Mouse (Mus musculus) heart, embryonic 11.5 days (tissue): ENCODE measurements at regions not wholly inside any gene's neighbourhood (a gene's known extent, or its start where the extent isn't known, plus 50 kb on each side); places are given as distances from the start of the nearest gene placed in this dataset.

Source experiments
- ATAC-seq: fragments of 200-750 bp; cut with Nextera tagmentation; replicated peaks from 2 replicates; pipeline ENCODE4 v1.8.0; 2017; ENCODE audit warnings: moderate library complexity; ENCODE audit not compliant: insufficient number of reproducible peaks, low FRiP score, low TSS enrichment
- H3K27ac ChIP-seq: fragments of 300-500 bp; sonication (generic); 2 replicates; pipeline ENCODE4 v1.5.1; 2014; ENCODE audit warnings: mild to moderate bottlenecking, low read depth, low read length
- H3K27me3 ChIP-seq: fragments of 300-500 bp; sonication (generic); 2 replicates; pipeline ENCODE4 v1.6.1; 2014; ENCODE audit warnings: mild to moderate bottlenecking, low read length, mixed read lengths; ENCODE audit not compliant: control insufficient read depth, insufficient read depth
- H3K36me3 ChIP-seq: fragments of 300-500 bp; sonication (generic); 2 replicates; pipeline ENCODE4 v1.6.1; 2014; ENCODE audit warnings: mild to moderate bottlenecking, low read length, moderate library complexity, mixed read lengths; ENCODE audit not compliant: control insufficient read depth, insufficient read depth
- H3K4me1 ChIP-seq: fragments of 300-500 bp; sonication (generic); 2 replicates; pipeline ENCODE4 v1.6.1; 2014; ENCODE audit warnings: low read length; ENCODE audit not compliant: control insufficient read depth, insufficient read depth
- H3K4me2 ChIP-seq: fragments of 300-500 bp; sonication (generic); 2 replicates; pipeline ENCODE4 v1.6.1; 2014; ENCODE audit warnings: mild to moderate bottlenecking, moderate library complexity
- H3K4me3 ChIP-seq: fragments of 300-500 bp; sonication (generic); 2 replicates; pipeline ENCODE4 v1.5.1; 2014; ENCODE audit warnings: low read depth, low read length
- H3K9ac ChIP-seq: fragments of 300-500 bp; sonication (generic); 2 replicates; pipeline ENCODE4 v1.6.1; 2014; ENCODE audit warnings: mild to moderate bottlenecking, low read depth, low read length, moderate library complexity
- H3K9me3 ChIP-seq: fragments of 300-500 bp; sonication (generic); replicated peaks from 2 replicates; pipeline ENCODE4 v1.6.1; 2016; ENCODE audit warnings: low read length; ENCODE audit not compliant: control insufficient read depth
- WGBS: fragments of 180-500 bp; shearing (Covaris S2); extraction: QIAGEN DNeasy Blood & Tissue Kit; methylation state at CpG from one replicate; pipeline ENCODE4 v1.1.7; 2014; ENCODE audit not compliant: insufficient replicate concordance; 5-methylcytosine and 5-hydroxymethylcytosine counted together

- Histone ChIP-seq H3K4me1 (peaks cover 2% of the 10 kb centered on the region; the same call in 1 of the 2 replicates), H3K9ac (no peak overlapping the region), H3K27ac (no peak overlapping the region), H3K27me3 (no peaks in the 10 kb centered on the region), H3K4me3 (no peak overlapping the region), H3K4me2 (no peak overlapping the region), H3K36me3 (no peaks in the 10 kb centered on the region), H3K9me3 (no peaks in the 10 kb centered on the region)
- peak; percentile 26; the same call in 1 of the 2 replicates for ATAC-seq
- 59% methylated on average over 13 of the region's 13 CpGs for WGBS
These were observed 51.6 kb upstream of the Gm29133 start for GRCm38 (mm10) chr3:75696117-75697077.
